Mouse (Mus musculus): Measurements from ENCODE around the gene Usp5. TPM values are rescaled to one million over a fixed set of nuclear protein-coding genes. Genes with fewer than 3 reads are reported as not detected.
A peak's percentile ranks its signal among the peaks of the same experiment; 100 is the strongest.
"Not testable (repeated sequence)": the region's sequence is repeated elsewhere in the genome, so short reads cannot be mapped to it uniquely, and the experiment has no call there.

The Usp5 gene
- polyA plus RNA-seq, 1 experiment: 132 TPM

GRCm38 (mm10) chr6:124836411-124836810, 7.1 kb upstream of the Usp5 start:
- H3K79me3 ChIP-seq (ENCODE audit: low read depth): peaks cover 3% of the 10 kb centered on the region
- H3K4me3 ChIP-seq (ENCODE audit: insufficient read depth, poor library complexity, severe bottlenecking): no peak overlapping the region
- peaks cover 26% of the 10 kb centered on the region for H3K36me3 ChIP-seq (ENCODE audit: control insufficient read depth, insufficient read depth)
- peaks cover 5% of the 10 kb centered on the region for H3K27me3 ChIP-seq (ENCODE audit: control insufficient read depth, insufficient read depth, insufficient read length)
- no peak overlapping the region for H3ac ChIP-seq (ENCODE audit: control insufficient read depth, insufficient read length, low read depth)
- TF ChIP-seq CTCF (IDR thresholded peaks at IDR 0.05; ENCODE audit: control insufficient read depth, insufficient read depth, insufficient read length): no peak
- TF ChIP-seq FOSL1 (IDR thresholded peaks at IDR 0.05; ENCODE audit: insufficient read depth, low read length, poor library complexity, severe bottlenecking): no peak
- TF ChIP-seq USF1 (IDR thresholded peaks at IDR 0.05; ENCODE audit: low read depth): no peak
- TF ChIP-seq MYOD1 (IDR thresholded peaks at IDR 0.05; ENCODE audit: control insufficient read depth, insufficient read length, low read depth): no peak
- no peak for TF ChIP-seq MYOG (IDR thresholded peaks at IDR 0.05; ENCODE audit: control insufficient read depth, extremely low read depth, insufficient read length)
- no peak for TF ChIP-seq CEBPB (IDR thresholded peaks at IDR 0.05; ENCODE audit: low read depth)
- TF ChIP-seq MAX (IDR thresholded peaks at IDR 0.05): no peak
- H3K79me2 ChIP-seq (ENCODE audit: control insufficient read depth, insufficient read depth): peaks cover 3% of the 10 kb centered on the region

- H3ac ChIP-seq (ENCODE audit: control insufficient read depth, insufficient read length, low read depth): no peak overlapping the region
- peaks cover 8% of the 10 kb centered on the region for H3K79me3 ChIP-seq (ENCODE audit: low read depth)
- peaks cover 12% of the 10 kb centered on the region for H3K79me2 ChIP-seq (ENCODE audit: control insufficient read depth, insufficient read depth)
- peaks cover 5% of the 10 kb centered on the region for H3K27me3 ChIP-seq (ENCODE audit: control insufficient read depth, insufficient read depth, insufficient read length)
- TF ChIP-seq CTCF (IDR thresholded peaks at IDR 0.05; ENCODE audit: control insufficient read depth, insufficient read depth, insufficient read length): no peak
- no peak for TF ChIP-seq MYOG (IDR thresholded peaks at IDR 0.05; ENCODE audit: control insufficient read depth, extremely low read depth, insufficient read length)
- no peak for TF ChIP-seq CEBPB (IDR thresholded peaks at IDR 0.05; ENCODE audit: low read depth)
- no peak for TF ChIP-seq MAX (IDR thresholded peaks at IDR 0.05)
- no peak for TF ChIP-seq MYOD1 (IDR thresholded peaks at IDR 0.05; ENCODE audit: control insufficient read depth, insufficient read length, low read depth)
- TF ChIP-seq USF1 (IDR thresholded peaks at IDR 0.05; ENCODE audit: low read depth): no peak
- H3K4me3 ChIP-seq (ENCODE audit: insufficient read depth, poor library complexity, severe bottlenecking): no peak overlapping the region
- peaks cover 26% of the 10 kb centered on the region for H3K36me3 ChIP-seq (ENCODE audit: control insufficient read depth, insufficient read depth)
Measured at GRCm38 (mm10) chr6:124835531-124835930, 6.2 kb upstream of the Usp5 start.

- TF ChIP-seq CTCF (IDR thresholded peaks at IDR 0.05; ENCODE audit: control insufficient read depth, insufficient read depth, insufficient read length) (no peak), MAX (IDR thresholded peaks at IDR 0.05) (no peak), MYOD1 (IDR thresholded peaks at IDR 0.05; ENCODE audit: control insufficient read depth, insufficient read length, low read depth) (no peak)
- H3ac ChIP-seq (ENCODE audit: control insufficient read depth, insufficient read length, low read depth): no peak overlapping the region
- H3K79me2 ChIP-seq (ENCODE audit: control insufficient read depth, insufficient read depth): peaks cover 17% of the 10 kb centered on the region
- H3K36me3 ChIP-seq (ENCODE audit: control insufficient read depth, insufficient read depth): peaks cover 26% of the 10 kb centered on the region
- no peak overlapping the region for H3K4me3 ChIP-seq (ENCODE audit: insufficient read depth, poor library complexity, severe bottlenecking)
- peaks cover 8% of the 10 kb centered on the region for H3K79me3 ChIP-seq (ENCODE audit: low read depth)
- H3K27me3 ChIP-seq (ENCODE audit: control insufficient read depth, insufficient read depth, insufficient read length): peaks cover 5% of the 10 kb centered on the region
Measured at GRCm38 (mm10) chr6:124834512-124835081, 5.3 kb upstream of the Usp5 start.

- H3K79me2 ChIP-seq (ENCODE audit: control insufficient read depth, insufficient read depth): peaks cover 38% of the 10 kb centered on the region
- H3K79me3 ChIP-seq (ENCODE audit: low read depth): peaks cover 25% of the 10 kb centered on the region
- no peaks in the 10 kb centered on the region for H3K27me3 ChIP-seq (ENCODE audit: control insufficient read depth, insufficient read depth, insufficient read length)
- H3K4me3 ChIP-seq (ENCODE audit: insufficient read depth, poor library complexity, severe bottlenecking): no peak overlapping the region
- H3K36me3 ChIP-seq (ENCODE audit: control insufficient read depth, insufficient read depth): peaks cover 37% of the 10 kb centered on the region
- TF ChIP-seq MYOD1 (IDR thresholded peaks at IDR 0.05; ENCODE audit: control insufficient read depth, insufficient read length, low read depth) (no peak), MAX (IDR thresholded peaks at IDR 0.05) (no peak), FOSL1 (IDR thresholded peaks at IDR 0.05; ENCODE audit: insufficient read depth, low read length, poor library complexity, severe bottlenecking) (no peak), CEBPB (IDR thresholded peaks at IDR 0.05; ENCODE audit: low read depth) (no peak), USF1 (IDR thresholded peaks at IDR 0.05; ENCODE audit: low read depth) (no peak), MYOG (IDR thresholded peaks at IDR 0.05; ENCODE audit: control insufficient read depth, extremely low read depth, insufficient read length) (no peak), CTCF (IDR thresholded peaks at IDR 0.05; ENCODE audit: control insufficient read depth, insufficient read depth, insufficient read length) (no peak)
- H3ac ChIP-seq (ENCODE audit: control insufficient read depth, insufficient read length, low read depth): no peak overlapping the region
Measured at GRCm38 (mm10) chr6:124831649-124832048, 2.4 kb upstream of the Usp5 start.

- Histone ChIP-seq H3K79me3 (ENCODE audit: low read depth) (peaks cover 25% of the 10 kb centered on the region), H3K79me2 (ENCODE audit: control insufficient read depth, insufficient read depth) (peaks cover 42% of the 10 kb centered on the region), H3K36me3 (ENCODE audit: control insufficient read depth, insufficient read depth) (peaks cover 38% of the 10 kb centered on the region)
- H3ac ChIP-seq (ENCODE audit: control insufficient read depth, insufficient read length, low read depth); H3K27me3 ChIP-seq (ENCODE audit: control insufficient read depth, insufficient read depth, insufficient read length); H3K4me3 ChIP-seq (ENCODE audit: insufficient read depth, poor library complexity, severe bottlenecking): not testable (repeated sequence)
Measured at GRCm38 (mm10) chr6:124831199-124831598, 1.9 kb upstream of the Usp5 start.

GRCm38 (mm10) chr6:124829799-124830700, 766 bp upstream of the Usp5 start:
- Histone ChIP-seq H3K36me3 (ENCODE audit: control insufficient read depth, insufficient read depth) (peaks cover 49% of the 10 kb centered on the region), H3K79me3 (ENCODE audit: low read depth) (peaks cover 27% of the 10 kb centered on the region), H3K79me2 (ENCODE audit: control insufficient read depth, insufficient read depth) (peaks cover 54% of the 10 kb centered on the region), H3K4me3 (ENCODE audit: insufficient read depth, poor library complexity, severe bottlenecking) (peak overlapping the region; percentile 75), H3K27me3 (ENCODE audit: control insufficient read depth, insufficient read depth, insufficient read length) (no peaks in the 10 kb centered on the region), H3ac (ENCODE audit: control insufficient read depth, insufficient read length, low read depth) (peak overlapping the region; percentile 88)
- TF ChIP-seq FOSL1 (IDR thresholded peaks at IDR 0.05; ENCODE audit: insufficient read depth, low read length, poor library complexity, severe bottlenecking): no peak
- TF ChIP-seq CTCF (IDR thresholded peaks at IDR 0.05; ENCODE audit: control insufficient read depth, insufficient read depth, insufficient read length): no peak
- TF ChIP-seq USF1 (IDR thresholded peaks at IDR 0.05; ENCODE audit: low read depth): no peak
- no peak for TF ChIP-seq CEBPB (IDR thresholded peaks at IDR 0.05; ENCODE audit: low read depth)
- TF ChIP-seq MAX (IDR thresholded peaks at IDR 0.05): no peak
- no peak for TF ChIP-seq MYOG (IDR thresholded peaks at IDR 0.05; ENCODE audit: control insufficient read depth, extremely low read depth, insufficient read length)

Data from C2C12 (cell line).